In genomic region chrX:60178744-60179458, GRCm38 (mm10) we compare ENCODE assay signal across 8 mouse cellular contexts. TPM values are rescaled to one million over a fixed set of nuclear protein-coding genes. Genes with fewer than 3 reads are reported as not detected.
A peak's percentile ranks its signal among the peaks of the same experiment; 100 is the strongest.
DNase-seq lines count a peak whose midpoint lies in the region; ATAC-seq and TF ChIP-seq lines count a peak whose summit lies in the region.

Gene Mcf2, minus strand, starts transcription at chrX:60179089.

- H3K9me3 ChIP-seq in heart, embryonic 12.5 days (replicated peaks) = no peaks in the 10 kb centered on the region
- no peaks in the 10 kb centered on the region for H3K9me3 ChIP-seq in limb, embryonic 15.5 days

- peak within 1 kb of the TSS; percentile 91 for H3K4me2 ChIP-seq in heart, embryonic 12.5 days
- H3K4me2 ChIP-seq in limb, embryonic 15.5 days = peak within 1 kb of the TSS; percentile 55

- H3K36me3 ChIP-seq in kidney, adult 2 months (ENCODE audit: control insufficient read depth, insufficient read depth, low read length) = no peaks in the 10 kb centered on the region
- H3K36me3 ChIP-seq in heart, embryonic 12.5 days = no peaks in the 10 kb centered on the region
- no peaks in the 10 kb centered on the region for H3K36me3 ChIP-seq in limb, embryonic 15.5 days

- peak; percentile 7 for DNase-seq in kidney, postnatal 10 days
- DNase-seq in kidney, adult 2 months = no peak
- DNase-seq in ovary, postnatal 14 days (ENCODE audit: low spot score) = peak; percentile 4
- no peak for DNase-seq in layer of hippocampus, adult 8-10 months (ENCODE audit: low spot score in 2 of 2)

- no peaks in the 10 kb centered on the region for H3K27me3 ChIP-seq in kidney, adult 2 months (replicated peaks; ENCODE audit: control insufficient read depth, insufficient read depth, low read length)
- H3K27me3 ChIP-seq in heart, embryonic 12.5 days (replicated peaks) = peaks cover 14% of the 10 kb centered on the region
- peaks cover 10% of the 10 kb centered on the region; the same call in 1 of the 2 replicates for H3K27me3 ChIP-seq in limb, embryonic 15.5 days

- H3K9ac ChIP-seq in heart, embryonic 12.5 days = 0 out of 2 replicates have a peak within 1 kb of the TSS, but pooled peaks have one; percentile 34
- no peak within 1 kb of the TSS for H3K9ac ChIP-seq in limb, embryonic 15.5 days

- no peak for TF ChIP-seq CTCF in kidney, adult 2 months (conservative IDR thresholded peaks at IDR 0.05; ENCODE audit: insufficient read depth, insufficient read length, low read depth, low read length)

- H3K27ac ChIP-seq in kidney, adult 2 months (ENCODE audit: insufficient read depth, low read depth, low read length) = no peak within 1 kb of the TSS
- no peak within 1 kb of the TSS for H3K27ac ChIP-seq in brown adipose tissue, adult 24 weeks (replicated peaks; ENCODE audit: low read depth, low read length)
- H3K27ac ChIP-seq in heart, embryonic 12.5 days (ENCODE audit: poor library complexity, severe bottlenecking) = no peak within 1 kb of the TSS
- no peak within 1 kb of the TSS for H3K27ac ChIP-seq in limb, embryonic 15.5 days

- under 1% methylated on average over 27 of the region's 28 CpGs for WGBS in kidney, adult 2 months
- WGBS in heart, embryonic 12.5 days = 16% methylated on average over 27 of the region's 28 CpGs
- WGBS in limb, embryonic 15.5 days = 14% methylated on average over 28 of the region's 28 CpGs

- no peak for TF ChIP-seq POLR2A in kidney, adult 2 months (IDR thresholded peaks at IDR 0.05; ENCODE audit: low read depth, low read length)

- 0 out of 2 replicates have a peak, but pooled peaks have one; percentile 39 for ATAC-seq in heart, embryonic 12.5 days (ENCODE audit: insufficient number of reproducible peaks, low FRiP score)
- no peak for ATAC-seq in limb, embryonic 15.5 days (ENCODE audit: insufficient number of reproducible peaks, low FRiP score, low TSS enrichment, low read depth)
- ATAC-seq in erythroblast, adult 5-6 weeks (replicated peaks; ENCODE audit: low FRiP score, poor library complexity, severe bottlenecking) = no peak

- H3K4me3 ChIP-seq in kidney, adult 2 months (ENCODE audit: insufficient read depth, low read depth, low read length) = no peak within 1 kb of the TSS
- H3K4me3 ChIP-seq in brown adipose tissue, adult 24 weeks (ENCODE audit: insufficient read depth, low read depth, low read length) = peak within 1 kb of the TSS; percentile 6; the same call in 1 of the 2 replicates
- H3K4me3 ChIP-seq in heart, embryonic 12.5 days = peak within 1 kb of the TSS; percentile 45
- peak within 1 kb of the TSS; percentile 30 for H3K4me3 ChIP-seq in limb, embryonic 15.5 days

- H3K4me1 ChIP-seq in kidney, adult 2 months (ENCODE audit: control insufficient read depth, insufficient read depth, low read length) = no peaks in the 10 kb centered on the region
- H3K4me1 ChIP-seq in brown adipose tissue, adult 24 weeks (ENCODE audit: control insufficient read depth, insufficient read depth, insufficient read length, low read length) = no peaks in the 10 kb centered on the region; the same call in 1 of the 2 replicates
- 0 out of 2 replicates have a peak, but pooled peaks cover 2% of the 10 kb centered on the region for H3K4me1 ChIP-seq in heart, embryonic 12.5 days (replicated peaks)
- H3K4me1 ChIP-seq in limb, embryonic 15.5 days = 0 out of 2 replicates have a peak, but pooled peaks cover 5% of the 10 kb centered on the region

RNA-seq across cellular contexts. Expression of gene Mcf2, which starts in this region (rescaled TPM):
- not detected in 2 replicates for polyA plus RNA-seq in kidney, adult 2 months (2012; rRNA removed)
- polyA plus RNA-seq in brown adipose tissue, adult 24 weeks (2012; ENCODE audit: insufficient read depth, insufficient read length, missing spikeins) = not detected in 2 replicates
- polyA plus RNA-seq in heart, embryonic 12.5 days (2016; fragmentation: Nextera tagmentation; extraction: Ambion mirVana) = 0.05 and 0.28 TPM in 2 replicates
- polyA plus RNA-seq in limb, embryonic 15.5 days (2015; fragmentation: Nextera tagmentation; extraction: Ambion mirVana) = 0.12 and 0.19 TPM in 2 replicates
- total RNA-seq in layer of hippocampus, adult 8-10 months (2022) = 1 to 10 TPM; 3.7 to 4.4 (median 4.1) TPM
- total RNA-seq in erythroblast, adult 5-6 weeks (2015; ENCODE audit: low replicate concordance) = 1.5 TPM in 1 of 2 replicates, not detected in the other
- not detected in 2 replicates for total RNA-seq in erythroblast, adult 5-6 weeks (2017; ENCODE audit: low replicate concordance)

Comparison
In these comparisons a context has a peak if more than half of its experiments do, and no peak if none do; other contexts are left out.
1. DNase-seq: peak in kidney, postnatal 10 days (single experiment) and ovary, postnatal 14 days (single experiment); none in kidney, adult 2 months (single experiment) and layer of hippocampus, adult 8-10 months (0 of 2).
2. Peak in ATAC-seq, H3K4me3 ChIP-seq, H3K9ac ChIP-seq and H3K4me2 ChIP-seq in heart, embryonic 12.5 days; RNA of the gene not detected or under 1 TPM.